Mouse (Mus musculus): ENCODE results near the gene Arl5c. TPM values are rescaled to one million over a fixed set of nuclear protein-coding genes. Genes with fewer than 3 reads are reported as not detected.

Arl5c gene
- total and polyA plus RNA-seq, 2 experiments: 0.37 to 0.55 TPM

GRCm38 (mm10) chr11:97998074-97998793, 2.3 kb upstream of the Arl5c start:
- DNase-seq (ENCODE audit: extremely low read depth, low read depth, low spot score): no peak
- no peak overlapping the region for H3K4me3 ChIP-seq (ENCODE audit: insufficient read depth, low read depth, low read length)
- TF ChIP-seq POLR2A (IDR thresholded peaks at IDR 0.05; ENCODE audit: extremely low read depth, insufficient read depth, low read length): no peak
- no peak for TF ChIP-seq CTCF (IDR thresholded peaks at IDR 0.05; ENCODE audit: low read depth, low read length)
- 79% methylated on average over 11 of the region's 11 CpGs for WGBS
- no peaks in the 10 kb centered on the region for H3K27me3 ChIP-seq (ENCODE audit: control insufficient read depth, insufficient read depth, low read length)
- no peaks in the 10 kb centered on the region for H3K36me3 ChIP-seq (ENCODE audit: control insufficient read depth, insufficient read depth, low read length)
- no peak overlapping the region for H3K9ac ChIP-seq (ENCODE audit: low read depth, low read length)
- H3K79me2 ChIP-seq (ENCODE audit: control insufficient read depth, insufficient read depth, low read length): no peaks in the 10 kb centered on the region
- peaks cover 5% of the 10 kb centered on the region; the same call in 1 of the 2 replicates for H3K4me1 ChIP-seq (ENCODE audit: control insufficient read depth, insufficient read depth, low read length)
- H3K27ac ChIP-seq (replicated peaks; ENCODE audit: insufficient read depth, low read depth, low read length): no peak overlapping the region

GRCm38 (mm10) chr11:97997387-97997960, 1.5 kb upstream of the Arl5c start:
- Histone ChIP-seq H3K4me3 (ENCODE audit: insufficient read depth, low read depth, low read length) (no peak overlapping the region), H3K27me3 (ENCODE audit: control insufficient read depth, insufficient read depth, low read length) (no peaks in the 10 kb centered on the region), H3K79me2 (ENCODE audit: control insufficient read depth, insufficient read depth, low read length) (no peaks in the 10 kb centered on the region), H3K36me3 (ENCODE audit: control insufficient read depth, insufficient read depth, low read length) (no peaks in the 10 kb centered on the region), H3K27ac (replicated peaks; ENCODE audit: insufficient read depth, low read depth, low read length) (no peak overlapping the region), H3K9ac (ENCODE audit: low read depth, low read length) (no peak overlapping the region), H3K4me1 (ENCODE audit: control insufficient read depth, insufficient read depth, low read length) (peaks cover 5% of the 10 kb centered on the region; the same call in 1 of the 2 replicates)
- WGBS: 60% methylated on average over 8 of the region's 8 CpGs
- DNase-seq (ENCODE audit: extremely low read depth, low read depth, low spot score): peak; percentile 51
- TF ChIP-seq POLR2A (IDR thresholded peaks at IDR 0.05; ENCODE audit: extremely low read depth, insufficient read depth, low read length): no peak
- no peak for TF ChIP-seq CTCF (IDR thresholded peaks at IDR 0.05; ENCODE audit: low read depth, low read length)

- Histone ChIP-seq H3K4me3 (ENCODE audit: insufficient read depth, low read depth, low read length) (no peak overlapping the region), H3K4me1 (ENCODE audit: control insufficient read depth, insufficient read depth, low read length) (peaks cover 5% of the 10 kb centered on the region; the same call in 1 of the 2 replicates), H3K9ac (ENCODE audit: low read depth, low read length) (no peak overlapping the region), H3K27ac (replicated peaks; ENCODE audit: insufficient read depth, low read depth, low read length) (no peak overlapping the region), H3K36me3 (ENCODE audit: control insufficient read depth, insufficient read depth, low read length) (no peaks in the 10 kb centered on the region), H3K79me2 (ENCODE audit: control insufficient read depth, insufficient read depth, low read length) (no peaks in the 10 kb centered on the region), H3K27me3 (ENCODE audit: control insufficient read depth, insufficient read depth, low read length) (no peaks in the 10 kb centered on the region)
- TF ChIP-seq POLR2A (IDR thresholded peaks at IDR 0.05; ENCODE audit: extremely low read depth, insufficient read depth, low read length): no peak
- DNase-seq (ENCODE audit: extremely low read depth, low read depth, low spot score): no peak
- 46% methylated on average over 1 of the region's 1 CpGs for WGBS
Measured at GRCm38 (mm10) chr11:97996691-97997090, 710 bp upstream of the Arl5c start.

GRCm38 (mm10) chr11:97994539-97995100, 1.4 kb downstream of the Arl5c start:
- peaks cover 5% of the 10 kb centered on the region; the same call in 1 of the 2 replicates for H3K4me1 ChIP-seq (ENCODE audit: control insufficient read depth, insufficient read depth, low read length)
- no peaks in the 10 kb centered on the region for H3K79me2 ChIP-seq (ENCODE audit: control insufficient read depth, insufficient read depth, low read length)
- 5% methylated on average over 13 of the region's 13 CpGs for WGBS
- TF ChIP-seq CTCF (IDR thresholded peaks at IDR 0.05; ENCODE audit: low read depth, low read length) (peak; percentile 91), POLR2A (IDR thresholded peaks at IDR 0.05; ENCODE audit: extremely low read depth, insufficient read depth, low read length) (no peak)
- DNase-seq (ENCODE audit: extremely low read depth, low read depth, low spot score): peak; percentile 65
- peak overlapping the region; percentile 21 for H3K4me3 ChIP-seq (ENCODE audit: insufficient read depth, low read depth, low read length)
- no peaks in the 10 kb centered on the region for H3K36me3 ChIP-seq (ENCODE audit: control insufficient read depth, insufficient read depth, low read length)
- H3K9ac ChIP-seq (ENCODE audit: low read depth, low read length): no peak overlapping the region
- no peak overlapping the region for H3K27ac ChIP-seq (replicated peaks; ENCODE audit: insufficient read depth, low read depth, low read length)
- no peaks in the 10 kb centered on the region for H3K27me3 ChIP-seq (ENCODE audit: control insufficient read depth, insufficient read depth, low read length)

GRCm38 (mm10) chr11:97988530-97989096, 7.4 kb downstream of the Arl5c start:
- Histone ChIP-seq H3K27me3 (ENCODE audit: control insufficient read depth, insufficient read depth, low read length) (peaks cover 3% of the 10 kb centered on the region; the same call in 1 of the 2 replicates), H3K79me2 (ENCODE audit: control insufficient read depth, insufficient read depth, low read length) (no peaks in the 10 kb centered on the region), H3K9ac (ENCODE audit: low read depth, low read length) (peak overlapping the region; percentile 89), H3K4me3 (ENCODE audit: insufficient read depth, low read depth, low read length) (peak overlapping the region; percentile 85), H3K27ac (replicated peaks; ENCODE audit: insufficient read depth, low read depth, low read length) (peak overlapping the region; percentile 77), H3K36me3 (ENCODE audit: control insufficient read depth, insufficient read depth, low read length) (no peaks in the 10 kb centered on the region), H3K4me1 (ENCODE audit: control insufficient read depth, insufficient read depth, low read length) (no peaks in the 10 kb centered on the region)
- TF ChIP-seq CTCF (IDR thresholded peaks at IDR 0.05; ENCODE audit: low read depth, low read length): no peak
- TF ChIP-seq POLR2A (IDR thresholded peaks at IDR 0.05; ENCODE audit: extremely low read depth, insufficient read depth, low read length): no peak
- DNase-seq (ENCODE audit: extremely low read depth, low read depth, low spot score): peak; percentile 92
- WGBS: under 1% methylated on average over 26 of the region's 26 CpGs
